Mouse (Mus musculus) spleen, adult 2 months (tissue): ENCODE measurements at regions not wholly inside any gene's neighbourhood (a gene's known extent, or its start where the extent isn't known, plus 50 kb on each side); places are given as distances from the start of the nearest gene placed in this dataset.

Experiments
- CTCF ChIP-seq: fragments of 200-500 bp; IDR thresholded peaks from 2 replicates; pipeline ENCODE4 v1.5.1; 2011; ENCODE audit warnings: mild to moderate bottlenecking, inconsistent platforms; ENCODE audit not compliant: insufficient read depth, insufficient read length, insufficient replicate concordance; ENCODE audit errors: extremely low read depth
- POLR2A ChIP-seq: fragments of 200-500 bp; IDR thresholded peaks from 2 replicates; pipeline ENCODE4 v1.6.1; 2011; ENCODE audit warnings: low read depth, low read length, inconsistent platforms

DNA sequence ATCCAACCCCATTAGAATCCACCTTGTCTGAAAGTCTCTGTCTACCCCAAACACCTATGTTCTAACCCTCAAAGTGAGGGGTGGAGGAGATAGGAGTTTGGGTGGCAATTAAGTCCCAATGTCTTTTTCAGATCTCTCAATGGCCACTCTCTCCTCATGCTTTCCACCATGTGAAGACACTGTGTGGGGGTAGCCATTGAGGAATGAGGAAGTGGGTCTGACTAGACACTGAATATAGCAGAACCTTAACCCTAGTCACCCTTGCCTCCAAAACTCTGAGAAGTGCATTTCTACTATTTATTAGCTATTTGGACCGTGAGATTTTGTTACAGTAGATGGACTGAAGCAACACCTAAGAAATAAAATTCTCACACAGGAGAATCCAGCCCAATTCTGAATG lies 73.7 kb upstream of the Sipa1l1 start:
- no peak for TF ChIP-seq CTCF
- TF ChIP-seq POLR2A: no peak
